Mouse (Mus musculus) CH12F3 (cell line): ENCODE results near the gene Cdh20.
"Not testable (repeated sequence)": the region's sequence is repeated elsewhere in the genome, so short reads cannot be mapped to it uniquely, and the experiment has no call there.

Experiments used
- in situ Hi-C: fragments of 300-500 bp; cut with MboI; formaldehyde crosslinking; loops from 2 replicates; pipeline ENCODE4 v1.14.3; 2020; ENCODE audit warnings: low sequenced_read_pairs

The Cdh20 gene

DNA sequence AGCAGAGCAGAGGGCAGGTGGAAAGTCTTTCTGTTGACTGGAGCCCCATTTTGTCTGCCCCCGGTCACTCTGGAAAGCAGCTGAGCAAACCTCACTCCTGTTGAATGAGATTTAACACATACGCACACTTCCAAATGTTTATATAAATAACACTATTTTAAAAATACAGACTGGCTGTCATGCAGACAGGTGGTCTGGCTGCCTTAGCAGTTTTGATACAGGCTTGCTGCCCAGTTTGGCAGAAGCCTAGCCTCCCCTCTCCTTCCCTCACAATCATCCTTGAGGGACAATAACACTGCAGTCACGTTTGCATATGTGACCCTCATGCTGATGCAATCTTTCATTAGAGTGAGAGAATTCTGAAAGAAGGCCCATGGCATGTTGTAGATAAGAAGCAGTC is 144.1 kb downstream of the Cdh20 start:
- in situ Hi-C loops, result no loop called here

DNA sequence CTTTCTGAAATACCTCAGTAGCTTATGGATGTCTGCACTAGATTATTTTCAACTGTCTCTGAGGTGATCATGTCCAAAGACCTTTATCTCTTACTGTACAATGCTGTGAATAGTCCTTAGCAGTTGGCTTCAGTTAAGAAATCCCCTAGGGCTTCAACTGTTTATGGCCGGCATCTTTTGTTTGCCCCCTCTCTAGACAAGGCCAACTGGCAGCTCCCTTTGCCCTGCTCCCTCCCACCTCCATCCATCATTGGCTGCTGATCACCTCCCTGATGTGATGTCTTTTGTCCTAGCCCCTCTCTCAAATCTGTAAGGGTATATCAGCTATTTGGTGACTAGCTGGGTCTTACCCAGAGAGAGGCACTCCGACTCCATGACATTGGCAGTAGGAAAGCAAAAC is 148.2 kb downstream of the Cdh20 start:
- in situ Hi-C loops, result no loop called here

DNA sequence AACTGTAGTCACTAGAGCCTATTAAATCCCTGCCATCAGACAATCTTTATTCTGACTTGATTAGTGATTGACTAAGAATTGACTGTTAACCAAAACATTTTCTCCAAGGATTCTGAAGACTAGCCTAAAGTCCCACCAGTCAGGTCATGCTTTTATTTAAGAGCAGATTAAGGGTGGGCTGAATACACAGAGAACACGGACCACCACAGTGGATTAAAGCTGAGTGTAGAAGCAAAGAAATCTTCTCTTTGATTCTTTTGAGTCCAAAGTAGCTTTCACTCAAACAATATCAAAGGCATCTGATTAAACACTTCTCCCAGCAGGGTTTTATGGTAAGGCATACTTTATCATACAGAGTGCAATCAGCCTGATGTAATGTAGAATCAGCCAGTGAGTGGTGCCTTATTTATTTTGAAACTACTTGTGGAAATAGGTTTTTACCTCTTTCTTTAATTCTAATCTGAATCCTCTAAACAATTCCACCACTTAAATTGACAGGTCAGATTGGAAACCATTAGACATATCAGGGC is 149.0 kb downstream of the Cdh20 start:
- in situ Hi-C loops, result no loop called here

DNA sequence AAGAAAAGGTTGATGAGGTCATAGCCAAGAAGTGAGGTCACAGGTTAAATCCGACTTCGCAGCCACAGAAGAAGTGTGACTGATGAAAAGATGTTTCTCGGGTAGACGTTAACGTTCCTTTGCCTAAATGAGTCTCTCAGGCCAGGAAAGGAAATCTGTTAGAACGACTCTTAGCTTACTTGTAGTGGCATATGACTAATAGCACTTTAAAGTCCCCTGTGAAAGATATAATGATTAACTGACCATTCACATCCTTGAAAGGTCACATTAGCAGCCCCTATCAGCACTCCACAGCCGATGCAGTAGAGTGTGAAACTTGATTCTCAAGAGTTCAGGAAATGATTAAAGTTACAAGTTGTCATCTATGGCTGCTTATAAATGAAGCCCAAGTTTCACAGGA is 164.7 kb downstream of the Cdh20 start:
- in situ Hi-C loops, result no loop called here

DNA sequence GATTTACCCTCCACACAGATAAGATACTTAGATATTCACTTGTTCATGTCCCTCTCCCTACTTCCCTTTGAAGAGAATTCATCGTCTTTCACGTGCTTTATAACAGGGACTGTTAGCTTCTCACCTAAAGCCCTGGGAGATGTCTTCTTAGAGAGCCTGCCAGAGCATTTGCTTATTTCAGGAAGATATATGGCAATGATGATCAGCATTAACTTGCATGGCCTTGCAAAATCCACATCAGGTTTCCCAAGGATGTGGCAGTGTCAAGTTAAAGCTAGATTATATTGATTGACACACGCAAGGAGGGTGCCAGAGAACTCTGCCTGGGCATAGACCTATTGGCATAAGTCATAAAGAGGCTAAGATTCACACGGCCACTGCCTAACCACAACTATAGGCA is 168.6 kb downstream of the Cdh20 start:
- in situ Hi-C loops, result no loop called here

DNA sequence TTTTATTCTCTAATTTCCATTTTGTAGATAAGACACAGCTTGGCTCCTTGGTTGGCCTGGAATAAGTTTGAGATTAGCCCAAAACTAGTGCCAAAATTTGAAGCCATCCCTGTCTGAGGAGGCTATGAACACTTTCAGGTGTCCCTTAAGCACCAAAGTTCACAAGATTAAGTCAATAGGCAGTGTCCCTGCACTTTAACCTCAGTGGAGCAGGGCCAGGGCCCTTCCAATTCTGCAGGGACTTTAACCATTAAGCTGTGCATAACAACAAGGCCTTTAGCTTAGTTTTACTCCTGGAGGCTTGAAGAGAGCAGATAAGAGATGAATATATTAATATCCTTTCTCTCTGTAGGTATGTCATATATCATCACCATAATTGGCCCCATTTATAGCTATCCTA is 170.8 kb downstream of the Cdh20 start:
- in situ Hi-C loops, result no loop called here

DNA sequence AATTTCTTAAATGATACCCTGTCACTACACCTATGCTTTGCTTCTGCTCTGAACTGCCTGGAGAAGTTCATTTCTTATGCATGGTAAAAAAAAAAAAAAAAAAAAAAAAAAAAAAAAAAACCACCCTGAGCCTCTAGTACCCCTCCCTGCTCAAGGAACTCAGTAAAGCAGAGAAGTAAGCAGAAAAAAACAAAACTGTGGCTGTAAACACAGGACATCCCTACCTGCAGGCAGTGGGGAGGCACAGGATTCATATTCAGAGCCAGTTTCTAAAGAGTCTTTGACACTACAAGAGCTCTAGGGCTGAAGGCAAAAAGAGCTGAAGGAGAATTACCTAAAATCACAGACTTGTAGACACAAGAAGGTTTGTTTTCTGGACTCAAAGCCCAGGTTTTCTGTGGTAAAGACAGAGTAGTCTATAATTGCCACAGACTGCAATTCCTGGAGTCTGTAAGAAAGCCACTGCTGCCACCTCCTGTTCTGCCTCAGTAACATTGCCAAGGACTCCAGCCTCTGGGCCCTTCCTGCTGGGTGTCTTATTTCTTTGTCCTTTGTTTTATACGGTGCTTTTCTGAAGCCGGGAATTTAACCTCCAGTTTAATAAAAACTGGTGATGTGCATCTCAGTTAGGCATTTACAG is 176.3 kb downstream of the Cdh20 start:
- in situ Hi-C loops, result no loop called here

DNA sequence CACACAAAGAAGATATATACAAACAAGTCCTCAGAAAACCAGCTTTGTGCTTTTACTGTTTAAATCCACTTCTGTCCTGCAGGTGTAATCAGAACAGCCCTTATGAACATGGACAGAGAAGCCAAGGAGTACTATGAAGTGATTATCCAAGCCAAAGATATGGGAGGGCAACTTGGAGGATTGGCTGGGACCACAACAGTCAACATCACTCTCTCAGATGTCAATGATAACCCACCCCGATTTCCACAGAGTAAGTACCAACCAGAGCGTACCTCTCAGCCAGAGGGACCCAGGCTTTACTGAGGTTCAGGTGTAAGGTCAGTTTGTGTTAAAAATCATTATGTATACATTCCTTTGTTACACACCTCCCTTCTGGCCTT is 176.8 kb downstream of the Cdh20 start:
- in situ Hi-C loops, result no loop called here

DNA sequence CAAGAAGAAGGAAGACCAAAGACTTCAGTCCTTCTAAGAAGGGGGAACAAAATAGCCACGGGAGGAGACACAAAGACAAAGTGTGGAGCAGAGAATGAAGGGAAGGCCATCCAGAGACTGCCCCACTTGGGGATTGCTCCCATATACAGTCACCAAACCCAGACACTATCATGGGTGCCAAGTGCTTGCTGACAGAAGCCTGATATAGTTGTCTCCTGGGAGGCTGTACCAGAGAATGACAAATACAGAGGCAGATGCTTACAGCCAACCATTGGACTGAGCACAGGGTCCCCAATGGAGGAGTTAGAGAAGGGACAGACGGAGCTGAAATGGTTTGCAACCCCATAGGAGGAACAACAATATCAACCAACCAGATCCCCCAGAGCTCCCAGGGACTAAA is 181.3 kb downstream of the Cdh20 start:
- in situ Hi-C loops, result not testable (repeated sequence)

DNA sequence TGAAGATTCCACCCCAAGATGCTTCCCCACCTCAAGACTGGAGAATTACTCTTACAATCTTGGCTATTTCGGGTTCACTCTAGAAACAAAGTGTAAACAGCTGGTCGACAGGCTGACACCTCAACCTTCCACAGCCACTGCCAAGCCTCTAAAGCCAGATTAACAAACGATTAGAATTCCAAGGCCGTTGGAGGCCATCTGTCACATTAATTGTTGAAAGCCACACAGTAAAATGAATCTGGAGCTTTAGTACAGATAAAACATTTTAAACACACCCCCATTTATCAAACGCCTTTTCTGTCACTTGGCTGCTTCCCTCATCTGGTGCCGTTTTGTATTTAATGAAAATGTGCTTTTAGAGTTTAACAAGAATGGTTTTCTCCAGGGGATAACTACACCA is 188.7 kb downstream of the Cdh20 start:
- in situ Hi-C loops, result no loop called here

DNA sequence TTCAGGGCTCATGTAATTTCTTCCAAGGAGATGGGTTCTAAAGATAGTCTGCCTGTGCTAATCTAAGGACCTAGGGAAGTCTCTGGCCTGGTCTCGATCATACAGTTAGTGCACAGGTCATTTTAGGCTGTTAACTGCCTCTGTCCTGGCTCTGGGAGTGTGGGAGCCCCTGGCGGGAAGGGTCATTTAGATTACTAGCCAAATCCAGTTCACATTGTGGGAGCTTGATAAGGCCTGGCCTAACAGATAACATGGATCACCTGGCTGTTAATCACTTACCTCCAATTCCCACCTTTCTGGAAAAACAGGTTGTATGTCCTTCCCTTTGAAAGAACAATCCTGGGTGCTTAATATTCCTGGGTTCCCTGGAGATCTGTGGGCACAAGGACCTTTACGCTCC is 193.3 kb downstream of the Cdh20 start:
- in situ Hi-C loops, result no loop called here

DNA sequence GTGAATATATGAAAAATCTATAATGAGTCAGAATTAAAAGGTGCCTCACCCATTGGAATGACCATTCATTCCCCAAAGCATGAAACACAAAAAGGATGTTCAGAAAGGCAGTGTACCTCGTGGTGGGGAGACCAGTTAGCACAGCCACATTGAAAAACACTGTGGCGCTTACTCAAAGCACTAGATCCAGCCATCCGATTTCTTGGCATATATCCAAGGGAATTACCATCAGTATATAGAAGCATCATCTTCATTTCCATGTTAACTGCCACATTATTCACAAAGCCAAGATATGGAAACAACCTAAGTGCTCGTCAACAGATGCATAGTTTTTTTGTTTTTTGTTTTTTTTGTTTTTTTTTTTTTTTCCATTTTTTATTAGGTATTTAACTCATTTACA is 193.9 kb downstream of the Cdh20 start:
- in situ Hi-C loops, result no loop called here

DNA sequence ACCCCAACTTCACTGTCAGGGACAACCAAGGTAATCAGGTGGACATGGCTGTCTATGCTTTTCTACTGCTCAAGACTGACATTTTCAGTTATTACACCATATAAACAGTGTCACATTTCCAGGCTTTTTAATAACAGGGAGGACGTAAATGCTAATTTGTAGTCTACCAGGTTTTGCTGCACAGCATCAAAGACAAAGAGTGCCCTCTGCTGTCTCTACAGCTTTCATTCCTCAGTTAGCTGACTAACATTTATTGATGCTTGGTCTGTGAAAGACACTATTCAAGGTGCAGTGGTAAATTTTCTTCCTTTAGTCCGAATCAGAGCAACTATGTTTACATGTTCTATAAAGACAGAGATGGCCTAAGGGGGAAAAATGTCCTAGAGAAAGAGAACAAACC is 210.7 kb downstream of the Cdh20 start:
- in situ Hi-C loops, result no loop called here

DNA sequence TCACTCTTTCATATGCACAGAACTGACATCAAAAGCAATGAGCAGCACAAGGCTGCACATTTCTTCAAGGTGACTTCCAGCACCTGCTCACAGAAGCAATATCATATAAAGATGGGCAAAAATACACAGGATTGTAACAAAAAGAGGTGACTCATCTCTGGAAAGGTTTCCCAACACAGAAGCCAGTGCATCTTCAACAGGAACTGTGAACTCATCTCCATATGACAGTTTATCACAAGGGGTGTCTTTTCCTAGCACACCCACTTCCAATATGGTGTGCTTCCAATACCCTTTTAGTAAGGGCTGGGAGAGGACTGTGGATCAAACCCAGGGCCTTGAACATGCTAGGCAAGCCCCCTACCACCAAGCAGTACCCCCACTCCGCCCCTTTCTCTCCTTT is 211.9 kb downstream of the Cdh20 start:
- in situ Hi-C loops, result loop anchor here (10.0 kb wide), 1 partner anchor 645 kb away; no protein-coding TSS in a partner anchor

DNA sequence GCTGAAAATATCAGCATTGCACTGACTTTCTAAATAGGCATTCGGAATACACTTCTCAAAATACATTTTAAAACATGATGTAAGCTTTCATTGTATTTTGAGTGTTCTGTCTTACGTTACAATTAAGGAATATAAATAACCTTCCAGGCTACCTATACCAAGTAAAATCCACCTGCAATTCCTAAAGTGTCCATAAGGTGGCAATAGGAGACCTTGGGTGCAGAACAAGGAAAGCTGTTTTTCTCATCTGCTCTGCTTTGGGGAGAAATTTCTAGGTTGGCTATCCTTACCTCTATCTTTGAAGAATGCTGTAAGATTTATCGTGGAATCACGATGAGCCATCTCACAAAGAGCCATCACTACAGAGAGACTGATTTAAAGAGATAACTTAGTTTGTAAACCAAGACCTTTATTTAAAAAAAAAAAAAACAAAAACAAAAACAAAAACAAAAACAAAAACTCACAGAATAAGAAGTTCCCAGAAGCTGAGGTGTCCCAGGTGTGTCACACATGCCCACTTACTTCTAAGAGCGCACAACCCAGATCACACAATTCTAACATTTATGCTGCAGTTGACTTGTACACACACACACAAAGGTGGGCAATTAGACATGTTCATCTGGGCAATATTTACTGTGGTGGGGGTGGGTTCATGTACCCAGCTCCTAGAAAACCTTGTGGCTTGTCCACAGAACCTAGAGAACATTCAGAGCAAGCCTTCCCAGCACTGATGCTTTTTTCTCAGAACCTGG is 218.1 kb downstream of the Cdh20 start:
- in situ Hi-C loops, result loop anchor here (10.0 kb wide), 1 partner anchor 638 kb away; no protein-coding TSS in a partner anchor

DNA sequence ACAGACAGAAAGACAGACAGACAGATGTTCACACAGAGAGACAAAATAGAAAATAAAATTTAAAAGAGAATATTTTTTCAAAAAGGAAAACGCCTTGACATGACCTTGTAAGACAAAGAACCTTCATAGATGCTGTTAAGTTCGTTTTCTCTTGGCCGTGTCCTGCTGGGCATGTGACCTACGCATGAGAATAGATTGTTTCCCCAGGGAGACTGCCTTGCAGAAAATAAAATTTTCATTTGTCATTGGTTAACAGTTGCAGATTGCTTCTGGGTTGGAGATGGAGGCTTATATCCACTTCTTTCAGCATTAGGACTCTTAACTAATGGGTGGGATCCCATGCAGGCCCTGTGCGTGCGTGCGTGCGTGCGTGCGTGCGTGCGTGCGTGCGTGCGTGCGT is 219.2 kb downstream of the Cdh20 start:
- in situ Hi-C loops, result loop anchor here (10.0 kb wide), 1 partner anchor 637 kb away; no protein-coding TSS in a partner anchor

DNA sequence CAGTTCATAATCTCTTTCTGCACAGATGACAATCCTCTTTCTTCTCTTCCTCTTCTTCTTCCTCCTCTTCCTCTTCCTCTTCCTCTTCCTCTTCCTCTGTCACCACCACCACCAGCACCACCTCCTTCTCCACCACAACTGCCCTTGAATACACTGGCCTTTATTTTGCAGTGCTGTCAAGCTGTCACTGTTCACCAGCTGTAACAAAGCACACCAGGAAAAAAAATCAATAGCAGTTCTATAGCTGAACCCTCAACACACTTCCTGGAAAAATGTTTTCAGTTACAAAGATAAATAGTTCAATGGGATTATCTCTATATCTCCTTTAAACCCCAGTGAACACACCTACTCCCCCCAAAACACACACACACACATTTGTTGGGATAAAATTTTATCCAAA is 224.1 kb downstream of the Cdh20 start:
- in situ Hi-C loops, result no loop called here

DNA sequence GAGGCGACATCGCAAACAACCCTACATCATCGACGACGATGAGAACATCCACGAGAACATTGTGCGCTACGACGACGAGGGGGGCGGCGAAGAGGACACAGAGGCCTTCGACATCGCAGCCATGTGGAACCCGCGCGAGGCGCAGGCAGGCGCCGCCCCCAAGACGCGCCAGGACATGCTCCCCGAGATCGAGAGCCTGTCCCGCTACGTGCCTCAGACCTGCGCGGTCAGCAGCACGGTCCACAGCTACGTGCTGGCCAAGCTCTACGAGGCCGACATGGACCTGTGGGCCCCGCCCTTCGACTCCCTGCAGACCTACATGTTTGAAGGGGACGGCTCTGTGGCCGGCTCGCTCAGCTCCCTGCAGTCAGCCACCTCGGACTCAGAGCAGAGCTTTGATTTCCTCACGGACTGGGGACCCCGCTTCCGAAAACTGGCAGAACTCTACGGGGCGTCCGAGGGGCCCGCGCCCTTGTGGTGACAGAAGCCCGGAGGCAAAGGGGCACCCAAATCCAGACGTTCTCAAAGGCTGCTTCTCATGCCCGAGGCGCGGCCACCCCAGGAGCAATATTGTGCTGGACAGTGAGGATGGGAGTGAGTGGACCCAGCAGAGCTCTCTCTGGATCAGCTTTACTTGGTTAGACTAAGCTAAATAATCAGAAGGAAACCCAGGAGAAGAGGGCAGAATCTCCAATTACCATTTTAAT is 225.7 kb downstream of the Cdh20 start:
- in situ Hi-C loops, result no loop called here

DNA sequence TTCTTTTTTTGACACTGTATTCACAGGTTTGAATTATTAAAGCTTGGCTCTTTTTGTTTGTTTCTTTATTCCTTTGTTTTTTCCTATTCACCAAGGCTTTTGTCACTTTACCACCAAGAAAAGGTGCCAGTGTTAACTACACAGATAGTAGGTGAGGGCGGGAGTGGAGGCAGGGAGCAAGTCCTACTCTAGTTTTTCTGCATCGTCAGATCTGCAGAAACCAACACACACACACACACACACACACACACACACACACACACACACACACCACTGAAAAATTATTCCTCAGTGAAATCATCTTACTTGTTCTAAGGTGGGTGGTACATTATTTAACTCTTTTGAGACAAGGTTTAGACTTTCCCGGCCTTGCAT is 226.3 kb downstream of the Cdh20 start:
- in situ Hi-C loops, result no loop called here

DNA sequence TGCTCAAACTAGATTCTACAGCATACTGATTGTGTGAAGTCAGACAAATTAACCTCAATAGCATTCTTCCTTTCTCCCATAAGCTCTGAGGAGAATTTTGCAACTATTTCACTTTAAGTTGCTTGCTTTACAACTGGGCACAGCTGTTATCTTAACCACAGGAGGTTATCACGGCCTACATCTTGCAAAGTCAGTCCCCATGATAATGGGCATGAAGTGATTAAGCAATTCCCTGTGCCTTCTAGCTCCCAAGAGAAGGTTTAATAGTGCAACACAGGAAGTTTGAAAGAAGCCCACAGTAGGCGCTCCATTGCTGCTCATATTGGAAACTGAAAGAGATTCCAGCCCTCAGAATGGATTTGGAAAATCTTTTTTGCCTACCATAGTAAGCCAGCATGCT is 229.5 kb downstream of the Cdh20 start:
- in situ Hi-C loops, result no loop called here

DNA sequence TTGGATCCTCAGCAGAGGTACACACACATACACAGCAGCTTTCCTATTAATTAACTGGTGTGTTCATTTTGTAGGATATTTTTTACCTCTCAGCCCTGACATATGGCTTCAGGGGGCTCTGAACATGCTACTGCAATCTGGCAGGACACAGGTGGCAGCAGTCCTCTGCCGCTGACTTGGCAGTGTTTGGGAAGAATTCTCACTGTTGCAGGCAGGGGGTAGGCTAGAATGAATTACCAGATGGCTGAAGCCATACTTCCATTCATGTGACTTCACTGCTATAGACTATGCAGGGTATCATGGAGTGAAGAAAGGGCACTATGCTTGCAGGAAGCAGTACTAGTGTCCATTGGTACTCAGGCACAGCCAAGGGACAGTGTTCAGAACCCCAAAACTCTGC is 233.8 kb downstream of the Cdh20 start:
- in situ Hi-C loops, result no loop called here

DNA sequence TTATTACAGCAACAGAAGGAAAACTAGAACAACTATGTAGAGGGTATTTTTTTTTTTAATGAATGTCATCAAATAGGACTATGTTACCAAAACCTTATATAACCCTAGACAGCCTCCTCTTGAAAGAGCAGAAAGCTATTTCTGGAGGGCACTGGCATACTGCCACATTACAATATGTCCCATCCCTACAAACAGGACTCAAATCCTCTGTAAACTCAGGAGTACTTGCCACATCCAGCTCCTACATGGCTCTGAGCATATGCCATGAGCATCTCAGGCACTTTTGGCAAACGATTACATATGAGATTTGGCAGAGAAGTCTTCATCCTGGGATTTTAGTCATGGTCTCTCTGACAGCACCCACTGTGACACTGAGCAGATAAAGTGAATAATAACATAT is 235.5 kb downstream of the Cdh20 start:
- in situ Hi-C loops, result no loop called here
